Mouse (Mus musculus): ENCODE measurements around the gene Ift81. TPM values are rescaled to one million over a fixed set of nuclear protein-coding genes. Genes with fewer than 3 reads are reported as not detected.

Ift81 gene
- polyA plus RNA-seq, 1 experiment = 0.72 TPM

DNA sequence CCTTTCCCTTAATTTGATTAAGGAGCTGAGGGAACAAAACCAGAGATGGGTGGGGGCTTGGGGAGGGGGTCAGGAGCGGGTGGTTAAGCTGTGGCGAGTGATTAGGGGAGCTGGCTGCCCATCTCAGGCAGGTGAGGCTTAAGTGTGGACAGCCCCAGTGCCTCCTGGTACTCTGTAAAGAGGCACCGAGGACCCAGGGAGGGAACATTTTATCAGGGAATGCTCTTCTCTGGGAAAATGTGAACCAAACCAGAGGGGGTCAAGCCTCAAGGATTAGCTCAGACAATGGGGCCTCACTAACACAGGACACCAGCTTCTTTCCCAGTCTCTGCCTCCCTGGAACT lies 93.2 kb downstream of the Ift81 start:
- no peak for DNase-seq (ENCODE audit: low read depth, low spot score)
- WGBS = 86% methylated on average over 3 of the region's 3 CpGs

DNA sequence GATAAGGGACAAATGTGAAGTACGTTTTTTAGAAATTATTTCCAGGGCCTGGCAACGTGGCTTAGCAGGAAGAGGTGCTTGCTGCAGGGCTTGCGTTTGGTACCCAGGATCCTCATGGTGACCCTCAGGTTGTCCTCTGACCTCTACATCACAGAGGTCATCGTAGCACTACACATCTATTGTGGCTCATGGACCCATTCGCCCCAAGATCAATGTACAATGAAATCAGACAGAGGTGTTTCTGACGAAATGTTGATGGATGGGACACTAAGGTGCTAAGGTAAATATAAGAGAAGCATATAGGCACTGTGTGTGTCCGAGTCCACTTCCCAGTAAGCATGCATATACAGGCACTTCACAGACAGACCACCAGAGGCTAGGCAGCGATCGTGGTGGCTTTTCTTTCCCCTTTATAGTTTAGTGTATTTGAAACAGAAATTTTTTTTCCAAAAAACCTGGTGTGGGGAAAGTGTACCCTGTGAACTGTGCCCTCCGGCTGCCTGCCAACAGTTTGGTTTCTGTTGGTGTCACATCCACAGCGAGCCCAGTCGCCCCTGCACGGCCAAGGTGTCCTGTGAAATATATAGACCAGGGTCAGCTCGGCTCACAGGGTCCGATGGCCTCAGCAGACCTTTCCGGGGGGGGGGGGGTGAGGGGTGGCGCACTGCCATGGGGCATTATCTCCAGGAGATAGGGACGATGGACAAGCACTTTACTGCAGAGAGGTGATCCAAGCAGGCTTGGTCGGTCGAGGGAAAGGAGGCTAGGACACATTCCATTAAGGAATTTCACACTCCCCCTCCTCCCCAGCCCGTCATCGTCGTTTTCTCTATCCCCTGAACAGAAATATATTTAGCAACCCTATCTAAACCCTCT lies 93.8 kb downstream of the Ift81 start:
- DNase-seq (ENCODE audit: low read depth, low spot score) = no peak
- WGBS = 77% methylated on average over 23 of the region's 23 CpGs

DNA sequence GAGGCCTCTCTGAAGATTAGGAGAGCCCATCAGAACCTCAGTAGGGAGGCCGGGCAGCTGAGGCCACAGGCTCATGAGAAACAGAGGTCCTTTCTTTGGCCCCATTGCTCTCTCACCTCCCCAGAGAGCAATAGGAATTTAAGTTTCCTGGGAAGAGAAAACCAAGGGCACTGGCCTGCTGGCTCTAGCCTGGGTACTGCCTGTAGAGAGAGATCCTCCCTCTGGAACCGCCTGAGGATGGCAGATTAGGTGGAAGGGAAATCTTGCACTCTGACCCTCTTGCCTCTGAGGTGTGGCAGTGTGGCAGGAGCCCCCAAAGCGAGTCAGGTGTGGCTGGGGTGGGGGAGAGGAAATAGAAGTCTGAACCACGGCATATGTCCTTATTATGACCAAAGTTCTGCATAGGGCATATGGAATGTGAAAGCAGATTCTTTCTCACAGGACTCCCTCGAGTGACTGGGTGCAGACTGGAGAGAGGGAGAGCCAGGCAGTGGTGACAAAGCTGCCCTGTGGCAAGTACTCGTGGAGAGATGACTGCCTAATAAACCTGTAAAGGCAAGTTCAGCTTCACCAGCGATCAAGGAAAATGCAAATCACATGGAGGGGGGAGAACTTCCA lies 95.2 kb downstream of the Ift81 start:
- DNase-seq (ENCODE audit: low read depth, low spot score) = no peak
- 23% methylated on average over 7 of the region's 7 CpGs for WGBS

DNA sequence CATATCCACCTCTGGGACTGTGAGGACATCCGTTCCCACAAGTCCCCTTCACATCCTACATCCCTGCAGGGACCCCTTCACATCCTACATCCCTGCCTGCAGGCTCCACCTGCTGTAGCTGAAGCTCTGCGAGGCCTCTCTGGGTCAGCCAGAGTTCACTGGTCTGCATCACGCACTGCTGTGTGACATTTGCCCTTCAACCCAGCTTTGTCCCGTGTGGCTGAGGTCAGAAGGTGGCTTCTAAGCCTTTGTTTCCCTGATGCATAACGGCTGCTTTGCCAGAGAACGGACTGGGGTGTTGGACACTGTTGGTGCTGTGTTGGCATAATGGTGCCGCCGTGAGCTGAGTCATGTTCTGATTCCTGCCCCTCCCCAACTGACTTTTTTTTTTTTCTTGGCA lies 96.1 kb downstream of the Ift81 start:
- no peak for DNase-seq (ENCODE audit: low read depth, low spot score)
- WGBS = 34% methylated on average over 8 of the region's 8 CpGs

DNA sequence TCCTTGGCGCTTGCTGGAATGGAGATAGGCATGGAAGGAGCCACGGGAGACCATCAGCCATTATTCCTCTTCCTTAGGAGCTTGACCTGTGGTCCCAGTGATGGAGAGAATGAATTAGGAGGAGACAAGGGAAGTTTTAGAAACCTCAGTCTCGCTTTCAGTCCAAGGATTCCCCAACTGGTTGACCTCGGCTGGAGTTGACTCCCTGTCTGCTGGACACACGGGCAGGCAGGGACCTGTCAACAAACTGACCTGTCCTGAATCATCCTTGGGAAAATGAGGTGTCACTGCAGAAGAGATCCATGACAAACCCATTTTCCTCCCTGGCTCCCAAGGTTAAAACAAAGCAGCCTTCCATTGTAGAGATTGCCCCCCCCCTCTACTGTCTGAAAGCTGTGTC lies 97.4 kb downstream of the Ift81 start:
- no peak for DNase-seq (ENCODE audit: low read depth, low spot score)
- WGBS = 91% methylated on average over 5 of the region's 5 CpGs

DNA sequence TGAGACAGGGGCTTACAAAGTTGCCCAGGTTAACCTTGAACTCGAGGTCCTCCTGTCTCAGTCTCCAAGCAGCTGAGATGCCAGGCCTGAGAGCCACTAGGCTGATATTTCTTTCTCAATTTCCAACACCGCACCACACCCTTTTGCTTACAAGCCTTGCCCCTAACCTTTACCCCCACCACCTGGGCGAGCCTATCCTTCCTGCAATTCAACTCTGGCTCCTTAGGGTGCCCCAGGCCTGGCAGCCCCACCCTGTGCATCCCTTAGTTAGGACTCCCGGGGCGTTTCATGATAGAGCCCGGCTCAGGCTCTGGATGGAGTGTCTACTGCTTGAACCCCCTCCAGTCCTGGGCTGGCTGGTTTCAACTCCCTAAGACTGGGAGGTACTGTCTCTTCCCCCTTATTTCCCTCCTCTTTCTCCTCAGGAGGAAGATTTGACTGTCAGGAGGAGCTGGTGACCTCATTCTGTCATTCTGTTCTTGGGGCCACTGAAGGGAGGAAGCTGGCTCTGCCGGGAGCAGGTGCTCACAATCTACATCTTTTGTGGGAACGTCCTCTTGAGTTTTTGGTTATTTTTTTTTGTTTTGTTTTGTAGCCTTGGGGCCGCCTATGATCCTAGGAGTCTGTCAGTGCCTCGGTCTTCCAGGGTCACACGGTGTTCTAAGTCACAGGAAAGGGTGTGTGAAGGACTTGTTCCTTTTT lies 98.1 kb downstream of the Ift81 start:
- DNase-seq (ENCODE audit: low read depth, low spot score) = no peak
- WGBS = 31% methylated on average over 11 of the region's 11 CpGs

DNA sequence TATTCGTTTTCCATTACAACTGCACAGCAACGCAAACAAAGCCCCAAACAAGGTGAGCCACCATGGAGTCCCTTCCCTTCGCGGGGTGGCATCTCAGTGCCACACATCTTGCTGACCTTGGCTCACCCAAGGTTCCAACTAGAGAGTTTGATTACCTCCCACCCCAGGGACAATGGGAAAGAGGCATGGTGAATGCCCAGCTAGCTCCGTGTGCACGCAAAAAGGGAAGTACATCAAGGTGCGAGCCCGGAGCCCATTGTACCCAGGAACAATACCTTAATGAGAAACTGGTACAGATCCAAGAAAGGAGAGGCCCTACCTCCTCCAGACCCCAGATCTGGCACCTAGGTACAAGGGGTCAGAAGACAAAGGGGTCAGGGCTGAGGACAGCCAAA lies 100.2 kb downstream of the Ift81 start:
- WGBS = 25% methylated on average over 8 of the region's 8 CpGs
- no peak for DNase-seq (ENCODE audit: low read depth, low spot score)

DNA sequence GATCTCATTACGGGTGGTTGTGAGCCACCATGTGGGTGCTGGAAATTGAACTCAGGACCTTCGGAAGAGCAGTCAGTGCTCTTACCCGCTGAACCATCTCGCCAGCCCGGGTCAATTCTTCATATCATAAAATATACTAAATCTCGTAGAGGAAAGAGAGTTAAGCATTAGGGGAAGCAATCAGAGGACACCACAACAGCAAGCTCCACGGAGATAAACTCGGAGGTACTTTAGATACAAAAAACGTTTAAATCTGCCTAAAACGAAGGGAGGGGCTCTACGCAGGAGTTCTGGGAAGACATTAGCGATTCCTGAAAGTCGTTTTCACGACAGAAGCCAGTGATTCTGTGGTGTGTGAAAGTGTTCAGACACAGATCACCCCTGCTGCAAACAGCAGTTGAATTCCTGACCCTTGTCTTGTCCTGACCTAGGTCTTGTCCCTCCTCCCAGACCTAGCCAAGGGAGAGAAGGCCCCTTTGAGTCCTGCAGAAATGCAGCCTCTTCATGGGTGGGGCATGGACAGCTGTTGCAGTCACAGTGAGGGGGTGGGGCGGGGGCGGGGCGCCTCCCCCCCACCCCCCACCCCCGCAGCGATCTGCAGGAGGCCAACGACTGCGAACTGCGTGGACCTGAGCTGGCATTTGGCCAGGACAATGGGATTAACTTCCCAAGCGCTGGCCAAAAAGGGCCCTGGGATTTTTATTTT lies 100.7 kb downstream of the Ift81 start:
- WGBS = 52% methylated on average over 22 of the region's 23 CpGs
- DNase-seq (ENCODE audit: low read depth, low spot score) = no peak

DNA sequence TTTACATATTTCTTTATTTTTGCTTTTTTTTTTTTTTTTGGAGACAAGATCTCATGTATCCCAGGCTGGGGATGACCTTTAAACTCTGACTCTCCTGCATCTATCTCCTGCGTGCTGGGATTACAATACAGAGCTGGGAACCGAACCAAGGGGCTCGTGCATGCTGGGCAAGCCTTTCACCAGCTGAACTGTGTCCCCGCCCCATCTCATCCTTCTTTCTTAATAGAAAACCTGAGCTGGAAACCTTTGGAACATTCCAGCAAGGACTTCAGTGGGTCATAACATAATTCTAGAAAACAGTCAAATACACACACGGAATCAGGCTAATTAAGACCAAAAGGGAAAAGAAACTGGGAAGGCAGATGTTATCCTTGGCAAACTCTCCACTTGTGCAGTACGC lies 102.3 kb downstream of the Ift81 start:
- no peak for DNase-seq (ENCODE audit: low read depth, low spot score)
- WGBS = 45% methylated on average over 6 of the region's 6 CpGs

DNA sequence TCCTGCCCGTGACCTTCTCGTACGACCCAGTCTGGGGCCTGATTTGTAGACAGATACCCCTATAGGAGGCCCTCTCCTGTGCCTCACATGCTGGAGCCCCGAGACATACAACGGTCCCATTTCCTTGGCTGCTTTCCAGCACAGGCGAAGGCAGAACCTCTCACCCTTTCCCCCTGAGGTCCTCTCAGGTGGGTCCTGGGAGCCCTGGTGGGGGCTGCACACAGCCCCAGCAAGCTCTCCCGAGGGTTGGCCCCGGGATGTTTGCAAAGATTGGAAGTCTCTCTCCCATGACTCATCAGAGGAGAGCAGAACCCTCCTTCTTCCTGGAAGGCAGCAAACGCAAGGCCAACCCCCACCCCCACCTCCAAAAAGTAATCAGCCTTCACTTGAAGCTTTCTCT lies 102.9 kb downstream of the Ift81 start:
- 15% methylated on average over 9 of the region's 9 CpGs for WGBS
- no peak for DNase-seq (ENCODE audit: low read depth, low spot score)

DNA sequence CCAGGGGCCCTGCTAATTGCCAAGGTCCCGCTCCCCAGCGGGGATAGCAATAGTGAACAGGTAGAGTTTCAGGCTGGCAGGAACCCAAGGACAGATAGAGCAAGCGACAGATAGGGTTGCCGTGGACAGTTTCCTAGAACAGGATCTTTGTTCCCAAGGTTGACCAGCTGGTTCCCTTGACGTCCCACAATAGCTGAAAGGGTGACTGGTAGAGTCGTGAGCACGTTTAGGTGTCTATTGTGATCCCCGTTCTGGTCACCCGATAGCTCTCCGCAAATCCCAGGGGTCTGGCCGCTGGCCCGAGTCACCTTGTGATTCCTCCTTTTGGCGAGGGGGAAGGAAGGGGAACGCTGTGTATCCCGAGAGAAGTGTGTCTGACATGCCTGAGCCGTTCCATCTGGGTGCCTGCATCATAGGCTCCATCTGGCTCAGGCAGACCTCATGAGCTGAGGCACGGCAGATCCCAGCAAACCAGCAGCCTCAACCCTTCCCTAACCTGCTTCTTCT lies 103.6 kb downstream of the Ift81 start:
- no peak for DNase-seq (ENCODE audit: low read depth, low spot score)
- WGBS = 70% methylated on average over 17 of the region's 17 CpGs

DNA sequence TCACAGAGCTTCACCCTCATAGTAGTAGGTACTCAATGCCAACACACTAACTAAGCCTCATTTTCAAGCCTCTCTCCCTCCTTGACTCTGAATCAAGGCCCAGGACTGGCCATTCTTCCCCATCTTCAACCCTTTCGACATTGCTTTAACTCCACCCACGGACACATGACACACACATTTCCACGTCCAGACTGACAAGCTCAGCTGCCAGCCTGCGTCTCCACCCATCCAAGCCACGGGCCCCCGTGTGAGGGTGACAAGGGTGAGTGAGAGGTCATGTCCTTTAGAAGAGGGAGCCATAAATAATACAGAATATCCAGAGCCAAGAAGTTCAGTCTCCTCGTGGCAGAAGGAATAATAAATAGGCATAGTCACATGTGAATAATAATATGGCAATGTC lies 104.7 kb downstream of the Ift81 start:
- no peak for DNase-seq (ENCODE audit: low read depth, low spot score)
- WGBS = 44% methylated on average over 7 of the region's 7 CpGs

DNA sequence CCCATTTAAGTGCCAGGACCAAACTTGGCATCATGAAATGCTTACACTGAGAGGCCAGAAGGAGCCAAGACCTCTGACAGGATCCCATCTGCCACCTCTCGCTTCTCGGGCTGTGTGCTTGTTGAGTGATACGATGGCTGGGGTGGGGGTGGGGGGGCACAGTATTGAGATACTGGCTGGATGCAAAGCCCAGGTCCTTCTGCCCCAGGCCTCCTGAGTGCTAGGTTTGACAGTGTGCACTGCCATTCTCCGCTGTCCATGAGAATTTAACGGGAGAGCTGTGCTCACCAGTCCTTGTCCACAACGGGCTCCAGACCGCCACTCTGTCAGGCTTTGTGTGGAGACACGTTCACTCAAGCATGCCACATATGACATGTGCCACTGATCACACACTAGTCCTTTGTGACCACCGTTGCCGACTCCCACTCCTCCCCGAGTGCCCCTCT lies 105.4 kb downstream of the Ift81 start:
- 93% methylated on average over 11 of the region's 11 CpGs for WGBS

DNA sequence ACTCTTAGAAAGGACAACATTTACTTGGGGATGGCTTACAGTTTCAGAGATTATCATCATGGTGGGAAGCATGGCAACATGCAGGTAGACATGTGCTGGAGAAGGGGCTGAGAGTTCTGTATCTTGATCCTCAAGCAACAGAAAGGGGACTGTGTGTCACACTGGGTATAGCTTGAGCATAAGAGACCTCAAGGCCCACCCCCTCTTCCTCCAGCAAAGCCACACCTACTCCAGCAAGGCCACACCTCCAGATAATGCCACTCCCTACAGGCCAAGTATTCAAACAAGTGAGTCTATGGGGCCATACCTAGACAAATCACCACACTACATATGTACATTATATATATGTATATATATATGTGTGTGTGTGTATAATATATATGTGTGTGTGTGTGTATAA lies 106.9 kb downstream of the Ift81 start:
- no peak for DNase-seq (ENCODE audit: low read depth, low spot score)

More for the DNA sequence above, 105.4 kb downstream of the Ift81 start:
- no peak for DNase-seq (ENCODE audit: low read depth, low spot score)

DNA sequence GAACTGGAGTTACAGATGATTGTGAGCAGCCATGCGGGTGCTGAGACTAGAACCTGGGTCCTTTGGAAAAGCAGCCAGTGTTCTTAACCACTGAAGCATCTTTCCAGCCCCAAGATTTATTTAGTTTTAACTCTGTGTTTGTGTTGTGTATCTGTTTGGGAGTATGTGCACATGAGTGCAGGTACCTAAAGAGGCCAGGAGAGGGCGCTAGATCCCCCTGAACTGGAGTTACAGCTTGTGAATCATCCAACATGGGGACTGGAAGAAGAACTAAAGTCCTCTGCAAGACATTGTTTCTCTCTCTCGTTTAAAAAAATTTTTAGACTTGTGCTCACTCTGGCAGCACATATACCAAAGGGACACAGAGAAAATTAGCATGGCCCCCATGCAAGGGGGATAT lies 107.9 kb downstream of the Ift81 start:
- 85% methylated on average over 3 of the region's 3 CpGs for WGBS

DNA sequence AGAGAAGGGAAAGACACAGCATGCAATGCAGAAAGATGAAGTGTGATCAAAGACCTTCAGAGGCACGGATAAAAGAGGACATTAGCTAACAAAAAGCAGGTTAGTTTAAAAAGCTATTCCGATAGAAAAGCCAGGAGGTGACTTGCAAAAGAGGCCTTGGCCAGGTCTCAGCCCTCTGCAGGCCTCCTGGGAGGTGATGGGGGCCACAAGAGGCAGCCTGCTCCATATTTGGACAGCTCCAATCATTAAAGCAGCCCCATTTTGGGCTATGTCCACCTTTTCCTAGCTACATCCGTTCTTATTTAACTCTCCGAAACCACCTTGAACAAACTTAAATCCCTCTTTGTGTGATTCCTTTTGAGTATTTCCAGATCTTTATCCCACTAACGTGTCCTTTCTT lies 108.8 kb downstream of the Ift81 start:
- 85% methylated on average over 5 of the region's 5 CpGs for WGBS
- DNase-seq (ENCODE audit: low read depth, low spot score) = no peak

More for the DNA sequence above, 107.9 kb downstream of the Ift81 start:
- DNase-seq (ENCODE audit: low read depth, low spot score) = no peak

DNA sequence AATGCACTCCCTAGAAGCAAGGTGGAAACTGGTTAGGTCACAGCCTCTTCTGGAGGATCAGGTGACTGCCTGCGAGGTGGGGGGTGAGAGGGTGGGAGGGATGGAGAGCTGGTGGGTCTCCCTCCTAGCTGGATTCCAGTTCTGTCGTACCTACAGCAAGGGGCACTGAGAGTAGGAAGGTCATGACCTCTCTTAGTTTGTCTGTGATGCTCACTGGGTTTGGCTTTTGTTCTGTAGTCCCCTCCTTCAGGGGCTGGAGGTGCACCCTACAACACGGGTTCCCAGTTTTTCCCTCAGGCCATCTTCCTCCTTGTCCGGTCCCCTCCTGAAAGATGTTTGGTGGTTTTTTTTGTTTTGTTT lies 110.6 kb downstream of the Ift81 start:
- 84% methylated on average over 4 of the region's 4 CpGs for WGBS
- DNase-seq (ENCODE audit: low read depth, low spot score) = no peak

DNA sequence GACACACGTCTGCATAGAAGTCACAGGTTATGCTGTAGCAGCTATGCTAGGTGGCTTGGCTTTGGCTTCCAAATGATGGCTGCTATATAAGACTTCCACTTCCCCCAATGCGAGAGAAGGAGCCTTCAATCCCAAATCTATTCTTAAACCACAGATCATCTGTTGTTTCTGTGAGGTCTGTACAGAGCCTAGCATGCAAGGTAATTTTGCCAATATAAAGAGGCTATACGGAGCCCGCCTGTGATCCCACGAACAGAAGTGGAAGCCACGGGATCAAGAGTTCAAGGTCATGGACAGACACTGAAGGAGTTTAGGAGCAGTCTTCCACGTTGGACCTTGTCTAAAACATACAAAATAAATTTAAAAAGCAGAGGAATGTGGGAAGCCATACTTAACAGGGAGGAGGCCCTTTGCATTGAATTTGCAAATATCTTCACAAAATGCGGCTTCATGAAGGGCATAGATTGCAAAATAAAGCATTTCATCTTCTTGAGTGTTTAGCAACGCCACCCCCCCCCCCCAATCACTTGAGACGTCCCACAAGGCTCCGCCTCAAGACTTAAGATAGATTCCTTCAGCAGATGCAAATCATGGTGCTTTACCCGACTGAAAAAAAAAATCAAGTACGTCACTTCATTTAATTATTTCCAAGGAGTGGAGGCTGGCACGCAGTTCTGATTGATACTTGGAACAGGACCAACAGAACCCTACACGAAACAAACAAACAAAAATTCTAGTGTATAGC lies 111.1 kb downstream of the Ift81 start:
- 57% methylated on average over 15 of the region's 15 CpGs for WGBS
- no peak for DNase-seq (ENCODE audit: low read depth, low spot score)

All from large intestine, adult 2 months (tissue).